Mouse (Mus musculus) adrenal gland, postnatal 4 days (tissue): Measurements from ENCODE around the gene Aym1. TPM values are rescaled to one million over a fixed set of nuclear protein-coding genes. Genes with fewer than 3 reads are reported as not detected.
"Not testable (repeated sequence)": the region's sequence is repeated elsewhere in the genome, so short reads cannot be mapped to it uniquely, and the experiment has no call there.

Source experiments
- DNase-seq, 2 experiments: peaks; one replicate each; pipeline ENCODE4 v3.0.0; 2021 to 2022; ENCODE audit warnings: low spot score in 2 of 2, mixed read lengths in 2 of 2
- total RNA-seq, 2 experiments: library from RNA; stranded (reverse); gene quantifications; 2 replicates each; pipeline ENCODE4 v1.2.3; 2021

Aym1 gene
- total RNA-seq, 2 experiments from 2014 or later, result not detected

- DNase-seq, result no peak
Measured at GRCm38 (mm10) chr5:113352636-113353035, 4.5 kb upstream of the Aym1 start.

- no peak for DNase-seq
Measured at GRCm38 (mm10) chr5:113354311-113354710, 2.8 kb upstream of the Aym1 start.

GRCm38 (mm10) chr5:113357656-113358055 is 562 bp downstream of the Aym1 start:
- no peak for DNase-seq

- DNase-seq, result no peak
Measured at GRCm38 (mm10) chr5:113358833-113359232, 1.7 kb downstream of the Aym1 start.

- DNase-seq, result no peak
Measured at GRCm38 (mm10) chr5:113361283-113361682, 4.2 kb downstream of the Aym1 start.

GRCm38 (mm10) chr5:113362258-113362996 is 5.3 kb downstream of the Aym1 start:
- DNase-seq, result no peak

- DNase-seq, result no peak
Measured at GRCm38 (mm10) chr5:113363177-113363576, 6.1 kb downstream of the Aym1 start.

- DNase-seq, result peak; percentile 36 to 37
Measured at GRCm38 (mm10) chr5:113365921-113366320, 8.8 kb downstream of the Aym1 start.

- not testable (repeated sequence) for DNase-seq
Measured at GRCm38 (mm10) chr5:113367726-113368125, 10.6 kb downstream of the Aym1 start.

- no peak for DNase-seq
Measured at GRCm38 (mm10) chr5:113369262-113369868, 12.3 kb downstream of the Aym1 start.

GRCm38 (mm10) chr5:113372449-113372848 is 15.4 kb downstream of the Aym1 start:
- DNase-seq, result no peak

- peak in 1 of 2 experiments; percentile 23 for DNase-seq
Measured at GRCm38 (mm10) chr5:113372995-113373950, 16.2 kb downstream of the Aym1 start.

- DNase-seq, result no peak
Measured at GRCm38 (mm10) chr5:113374290-113374689, 17.2 kb downstream of the Aym1 start.

- peak; percentile 11 to 32 for DNase-seq
Measured at GRCm38 (mm10) chr5:113375783-113376182, 18.7 kb downstream of the Aym1 start.

GRCm38 (mm10) chr5:113376292-113376691 is 19.2 kb downstream of the Aym1 start:
- no peak for DNase-seq

- no peak for DNase-seq
Measured at GRCm38 (mm10) chr5:113379416-113379815, 22.3 kb downstream of the Aym1 start.

- no peak for DNase-seq
Measured at GRCm38 (mm10) chr5:113380553-113380952, 23.5 kb downstream of the Aym1 start.

- no peak for DNase-seq
Measured at GRCm38 (mm10) chr5:113382580-113382979, 25.5 kb downstream of the Aym1 start.

- no peak for DNase-seq
Measured at GRCm38 (mm10) chr5:113393766-113394165, 36.7 kb downstream of the Aym1 start.

- no peak for DNase-seq
Measured at GRCm38 (mm10) chr5:113396286-113396934, 39.3 kb downstream of the Aym1 start.
